7 mouse cellular contexts compared by ENCODE assay signal in genomic region chr6:38252766-38253735, GRCm38 (mm10). TPM values are rescaled to one million over a fixed set of nuclear protein-coding genes. Genes with fewer than 3 reads are reported as not detected.
DNase-seq lines count a peak whose midpoint lies in the region; ATAC-seq and TF ChIP-seq lines count a peak whose summit lies in the region.

No protein-coding gene starts in this region.

- peak overlapping the region; percentile 53 for H3K4me3 ChIP-seq in spleen, adult 2 months (ENCODE audit: extremely low read depth, insufficient read depth, insufficient read length)
- peak overlapping the region; percentile 89 for H3K4me3 ChIP-seq in embryonic facial prominence, embryonic 11.5 days (ENCODE audit: low read depth, low read length)
- peak overlapping the region; percentile 52 for H3K4me3 ChIP-seq in intestine, embryonic 14.5 days (ENCODE audit: low read depth, low read length)
- H3K4me3 ChIP-seq in midbrain, embryonic 15.5 days: peak overlapping the region; percentile 91

- H3K27me3 ChIP-seq in spleen, adult 2 months (ENCODE audit: control insufficient read depth, insufficient read depth, low read length): peaks cover 3% of the 10 kb centered on the region; the same call in 1 of the 2 replicates
- no peaks in the 10 kb centered on the region for H3K27me3 ChIP-seq in embryonic facial prominence, embryonic 11.5 days (ENCODE audit: control insufficient read depth, insufficient read depth, low read length)
- no peaks in the 10 kb centered on the region for H3K27me3 ChIP-seq in intestine, embryonic 14.5 days (replicated peaks; ENCODE audit: control insufficient read depth, insufficient read depth, low read length)
- H3K27me3 ChIP-seq in midbrain, embryonic 15.5 days (replicated peaks): no peaks in the 10 kb centered on the region

- TF ChIP-seq CTCF in spleen, adult 2 months (IDR thresholded peaks at IDR 0.05; ENCODE audit: extremely low read depth, insufficient read depth, insufficient read length, insufficient replicate concordance): no peak

- no peak for ATAC-seq in embryonic facial prominence, embryonic 11.5 days (replicated peaks; ENCODE audit: insufficient number of reproducible peaks, low FRiP score, low TSS enrichment, low read depth)
- no peak for ATAC-seq in intestine, embryonic 14.5 days (replicated peaks; ENCODE audit: low FRiP score, low TSS enrichment, low read depth)
- peak; percentile 32 for ATAC-seq in midbrain, embryonic 15.5 days (replicated peaks)
- no peak for ATAC-seq in erythroid progenitor cell, adult 5-6 weeks (replicated peaks; ENCODE audit: low FRiP score, poor library complexity, severe bottlenecking)

- H3K9me3 ChIP-seq in embryonic facial prominence, embryonic 11.5 days (replicated peaks; ENCODE audit: control insufficient read depth, low read length): no peaks in the 10 kb centered on the region
- H3K9me3 ChIP-seq in intestine, embryonic 14.5 days (ENCODE audit: control insufficient read depth, low read length): no peaks in the 10 kb centered on the region
- no peaks in the 10 kb centered on the region for H3K9me3 ChIP-seq in midbrain, embryonic 15.5 days

- peak overlapping the region; percentile 97 for H3K9ac ChIP-seq in embryonic facial prominence, embryonic 11.5 days (replicated peaks; ENCODE audit: low read length)
- H3K9ac ChIP-seq in intestine, embryonic 14.5 days (ENCODE audit: low read length): peak overlapping the region; percentile 85
- H3K9ac ChIP-seq in midbrain, embryonic 15.5 days: peak overlapping the region; percentile 99

- peaks cover 6% of the 10 kb centered on the region; the same call in 1 of the 2 replicates for H3K4me1 ChIP-seq in spleen, adult 2 months (ENCODE audit: control insufficient read depth, insufficient read depth, insufficient read length)
- H3K4me1 ChIP-seq in embryonic facial prominence, embryonic 11.5 days (ENCODE audit: control insufficient read depth, insufficient read depth, low read length): peaks cover 10% of the 10 kb centered on the region
- peaks cover 24% of the 10 kb centered on the region for H3K4me1 ChIP-seq in intestine, embryonic 14.5 days (replicated peaks; ENCODE audit: control insufficient read depth, insufficient read depth, low read length)
- peaks cover 43% of the 10 kb centered on the region for H3K4me1 ChIP-seq in midbrain, embryonic 15.5 days

- peak overlapping the region; percentile 72 for H3K4me2 ChIP-seq in embryonic facial prominence, embryonic 11.5 days (ENCODE audit: low read depth, low read length)
- H3K4me2 ChIP-seq in intestine, embryonic 14.5 days (ENCODE audit: low read length): peak overlapping the region; percentile 84
- H3K4me2 ChIP-seq in midbrain, embryonic 15.5 days: peak overlapping the region; percentile 83

- no peaks in the 10 kb centered on the region for H3K36me3 ChIP-seq in spleen, adult 2 months (ENCODE audit: control insufficient read depth, insufficient read depth, low read length)
- no peaks in the 10 kb centered on the region for H3K36me3 ChIP-seq in embryonic facial prominence, embryonic 11.5 days (replicated peaks; ENCODE audit: control insufficient read depth, insufficient read depth, low read depth, low read length)
- no peaks in the 10 kb centered on the region for H3K36me3 ChIP-seq in intestine, embryonic 14.5 days (ENCODE audit: control insufficient read depth, insufficient read depth, low read length)
- no peaks in the 10 kb centered on the region for H3K36me3 ChIP-seq in midbrain, embryonic 15.5 days (replicated peaks)

- DNase-seq in spleen, adult 2 months (ENCODE audit: low read depth in 1 of 2, low spot score in 2 of 2): no peak
- no peak for DNase-seq in spleen, postnatal 4 days (ENCODE audit: low spot score in 2 of 2)
- DNase-seq in embryonic facial prominence, embryonic 11.5 days (ENCODE audit: low spot score): peak; percentile 62
- peak; percentile 72 for DNase-seq in intestine, embryonic 14.5 days (ENCODE audit: low spot score)
- DNase-seq in urinary bladder, postnatal 25 days (ENCODE audit: low spot score): no peak

- WGBS in spleen, adult 2 months: 23% methylated on average over 19 of the region's 19 CpGs
- WGBS in embryonic facial prominence, embryonic 11.5 days: 8% methylated on average over 19 of the region's 19 CpGs
- 7% methylated on average over 19 of the region's 19 CpGs for WGBS in intestine, embryonic 14.5 days
- 3% methylated on average over 19 of the region's 19 CpGs for WGBS in midbrain, embryonic 15.5 days

- no peak overlapping the region for H3K27ac ChIP-seq in spleen, adult 2 months (ENCODE audit: insufficient read depth, low read length)
- peak overlapping the region; percentile 81 for H3K27ac ChIP-seq in embryonic facial prominence, embryonic 11.5 days (replicated peaks; ENCODE audit: low read depth, low read length)
- H3K27ac ChIP-seq in intestine, embryonic 14.5 days (ENCODE audit: low read depth): peak overlapping the region; percentile 77
- peak overlapping the region; percentile 98 for H3K27ac ChIP-seq in midbrain, embryonic 15.5 days

- TF ChIP-seq POLR2A in spleen, adult 2 months (IDR thresholded peaks at IDR 0.05; ENCODE audit: low read depth, low read length): no peak

RNA-seq across cellular contexts. Expression of gene D630045J12Rik, which starts 0.8 kb away (rescaled TPM):
- polyA plus RNA-seq in spleen, adult 2 months (2012; rRNA removed): 0.25 and 0.33 TPM in 2 replicates
- polyA plus RNA-seq in embryonic facial prominence, embryonic 11.5 days (2014; fragmentation: Nextera tagmentation; extraction: Ambion mirVana): 8.8 and 10.2 TPM in 2 replicates
- 5.6 and 6.9 TPM in 2 replicates for polyA plus RNA-seq in intestine, embryonic 14.5 days (2014; fragmentation: Nextera tagmentation; extraction: Ambion mirVana)
- polyA plus RNA-seq in midbrain, embryonic 15.5 days (2015; fragmentation: Nextera tagmentation; extraction: Ambion mirVana): 19.7 and 21.0 TPM in 2 replicates
- 0.72 TPM in 1 of 2 replicates, not detected in the other for total RNA-seq in erythroid progenitor cell, adult 5-6 weeks (2015; ENCODE audit: low replicate concordance)
- 0.13 TPM in 1 of 2 replicates, not detected in the other for total RNA-seq in erythroid progenitor cell, adult 5-6 weeks (2017; ENCODE audit: low replicate concordance)

RNA-seq across cellular contexts. Expression of gene Zc3hav1l, which starts 46.0 kb away (rescaled TPM):
- polyA plus RNA-seq in spleen, adult 2 months (2012; rRNA removed): 1.4 and 1.5 TPM in 2 replicates
- polyA plus RNA-seq in embryonic facial prominence, embryonic 11.5 days (2014; fragmentation: Nextera tagmentation; extraction: Ambion mirVana): 16.3 and 19.4 TPM in 2 replicates
- polyA plus RNA-seq in intestine, embryonic 14.5 days (2014; fragmentation: Nextera tagmentation; extraction: Ambion mirVana): 12.8 and 15.6 TPM in 2 replicates
- polyA plus RNA-seq in midbrain, embryonic 15.5 days (2015; fragmentation: Nextera tagmentation; extraction: Ambion mirVana): 8.2 and 9.1 TPM in 2 replicates
- 1.1 and 2.5 TPM in 2 replicates for total RNA-seq in erythroid progenitor cell, adult 5-6 weeks (2015; ENCODE audit: low replicate concordance)
- 0.64 and 1.1 TPM in 2 replicates for total RNA-seq in erythroid progenitor cell, adult 5-6 weeks (2017; ENCODE audit: low replicate concordance)

Comparison
In these comparisons a context has a peak if more than half of its experiments do, and no peak if none do; other contexts are left out.
1. DNase-seq: peak in embryonic facial prominence, embryonic 11.5 days (single experiment) and intestine, embryonic 14.5 days (single experiment); none in spleen, adult 2 months (0 of 2), spleen, postnatal 4 days (0 of 2) and urinary bladder, postnatal 25 days (single experiment).
2. Peak in every context shown above with its lines, with median percentiles within 50 percentile points of each other: H3K4me3 ChIP-seq, H3K4me2 ChIP-seq and H3K9ac ChIP-seq.